Mouse (Mus musculus) forebrain, embryonic 16.5 days (tissue): ENCODE results near the gene Chchd4. TPM values are rescaled to one million over a fixed set of nuclear protein-coding genes. Genes with fewer than 3 reads are reported as not detected.
"Not testable (repeated sequence)": the region's sequence is repeated elsewhere in the genome, so short reads cannot be mapped to it uniquely, and the experiment has no call there.

Experiments
- ATAC-seq: fragments of 200-750 bp; cut with Nextera tagmentation; 2 replicates; pipeline ENCODE4 v1.8.0; 2017; ENCODE audit warnings: mild to moderate bottlenecking, moderate library complexity
- H3K27ac ChIP-seq: fragments of 300-500 bp; sonication (generic); 2 replicates; pipeline ENCODE4 v1.5.1; 2014; ENCODE audit warnings: low read length, control low read depth
- H3K27me3 ChIP-seq: fragments of 300-500 bp; sonication (generic); replicated peaks from 2 replicates; pipeline ENCODE4 v1.6.1; 2014; ENCODE audit warnings: low read length; ENCODE audit not compliant: control insufficient read depth, insufficient read depth
- H3K36me3 ChIP-seq: fragments of 300-500 bp; sonication (generic); 2 replicates; pipeline ENCODE4 v1.6.1; 2014; ENCODE audit not compliant: control insufficient read depth, insufficient read depth
- H3K4me1 ChIP-seq: fragments of 300-500 bp; sonication (generic); replicated peaks from 2 replicates; pipeline ENCODE4 v1.6.1; 2014; ENCODE audit warnings: low read length; ENCODE audit not compliant: control insufficient read depth, insufficient read depth
- H3K4me2 ChIP-seq: fragments of 300-500 bp; sonication (generic); 2 replicates; pipeline ENCODE4 v1.6.1; 2014; ENCODE audit warnings: mild to moderate bottlenecking, low read length, control low read depth
- H3K4me3 ChIP-seq: fragments of 300-500 bp; sonication (generic); replicated peaks from 2 replicates; pipeline ENCODE4 v1.5.1; 2014; ENCODE audit warnings: mild to moderate bottlenecking, low read length, control low read depth
- H3K9ac ChIP-seq: fragments of 300-500 bp; sonication (generic); replicated peaks from 2 replicates; pipeline ENCODE4 v1.6.1; 2014; ENCODE audit warnings: low read depth, low read length, control low read depth
- H3K9me3 ChIP-seq: fragments of 300-500 bp; sonication (generic); 2 replicates; pipeline ENCODE4 v1.6.1; 2016; ENCODE audit warnings: low read length; ENCODE audit not compliant: control insufficient read depth
- WGBS: fragments of 180-500 bp; shearing (Covaris S2); extraction: QIAGEN DNeasy Blood & Tissue Kit; methylation state at CpG from one replicate; pipeline ENCODE4 v1.1.7; 2014; 5-methylcytosine and 5-hydroxymethylcytosine counted together
- polyA plus RNA-seq: library from polyadenylated mRNA; unstranded; fragments of >200 nt; fragmentation: Nextera tagmentation; extraction: Ambion mirVana; gene quantifications from 2 replicates; pipeline ENCODE4 v1.2.1, GENCODE M21; 2015

The Chchd4 gene
- polyA plus RNA-seq, 1 experiment from 2014 or later: 40.4 TPM

DNA sequence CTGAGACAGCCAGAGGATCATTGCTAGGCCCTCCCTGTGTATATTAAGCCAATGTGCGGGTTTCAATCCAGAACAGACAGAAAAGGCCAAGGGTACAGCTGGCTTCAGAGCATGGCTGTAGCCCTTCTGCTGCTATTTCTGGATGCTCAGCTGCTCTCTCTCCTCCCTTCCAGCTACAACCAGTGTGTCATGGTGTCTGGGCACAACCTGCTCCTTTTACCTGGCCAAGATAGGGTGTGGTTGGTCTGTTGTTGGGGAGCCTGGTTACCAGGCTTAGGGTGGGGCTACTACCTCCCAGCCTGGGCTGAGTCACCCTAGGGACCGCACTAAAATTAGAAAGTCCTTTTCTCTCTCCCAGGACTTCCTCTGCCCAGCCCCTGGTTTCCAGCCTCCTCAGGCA, 10.0 kb upstream of the Chchd4 start:
- H3K27ac ChIP-seq: no peak overlapping the region
- ATAC-seq: no peak
- 98% methylated on average over 2 of the region's 2 CpGs for WGBS

DNA sequence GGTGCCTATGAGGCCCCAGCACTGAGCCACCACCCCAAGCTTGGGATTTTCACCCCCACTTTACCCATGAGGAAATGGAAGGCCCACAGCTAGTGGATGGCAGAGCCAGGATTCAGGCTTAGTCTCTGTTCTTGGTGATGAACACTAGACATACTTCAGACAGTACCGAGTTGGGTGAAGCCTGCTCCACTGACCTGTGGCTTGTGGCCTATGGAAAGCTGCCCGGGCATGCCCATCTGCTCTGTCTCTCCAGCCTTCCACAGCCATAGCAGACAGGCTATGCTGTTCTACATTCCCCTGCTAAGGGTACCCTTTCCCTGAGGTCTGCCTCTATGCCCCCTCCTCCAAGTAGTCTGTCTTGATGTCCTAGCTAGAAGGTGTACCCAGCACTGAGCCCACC, 3.2 kb upstream of the Chchd4 start:
- H3K4me2 ChIP-seq: no peak overlapping the region
- no peaks in the 10 kb centered on the region for H3K27me3 ChIP-seq
- ATAC-seq: no peak
- peaks cover 27% of the 10 kb centered on the region for H3K36me3 ChIP-seq
- H3K9ac ChIP-seq: no peak overlapping the region
- 100% methylated on average over 2 of the region's 2 CpGs for WGBS
- no peak overlapping the region for H3K4me3 ChIP-seq
- H3K4me1 ChIP-seq: peaks cover 29% of the 10 kb centered on the region
- no peak overlapping the region for H3K27ac ChIP-seq
- no peaks in the 10 kb centered on the region for H3K9me3 ChIP-seq

More for the DNA sequence above, 10.0 kb upstream of the Chchd4 start:
- H3K9ac ChIP-seq: no peak overlapping the region
- peaks cover 60% of the 10 kb centered on the region for H3K36me3 ChIP-seq
- no peaks in the 10 kb centered on the region for H3K27me3 ChIP-seq
- H3K4me1 ChIP-seq: no peaks in the 10 kb centered on the region
- H3K9me3 ChIP-seq: no peaks in the 10 kb centered on the region
- no peak overlapping the region for H3K4me3 ChIP-seq
- no peak overlapping the region for H3K4me2 ChIP-seq

DNA sequence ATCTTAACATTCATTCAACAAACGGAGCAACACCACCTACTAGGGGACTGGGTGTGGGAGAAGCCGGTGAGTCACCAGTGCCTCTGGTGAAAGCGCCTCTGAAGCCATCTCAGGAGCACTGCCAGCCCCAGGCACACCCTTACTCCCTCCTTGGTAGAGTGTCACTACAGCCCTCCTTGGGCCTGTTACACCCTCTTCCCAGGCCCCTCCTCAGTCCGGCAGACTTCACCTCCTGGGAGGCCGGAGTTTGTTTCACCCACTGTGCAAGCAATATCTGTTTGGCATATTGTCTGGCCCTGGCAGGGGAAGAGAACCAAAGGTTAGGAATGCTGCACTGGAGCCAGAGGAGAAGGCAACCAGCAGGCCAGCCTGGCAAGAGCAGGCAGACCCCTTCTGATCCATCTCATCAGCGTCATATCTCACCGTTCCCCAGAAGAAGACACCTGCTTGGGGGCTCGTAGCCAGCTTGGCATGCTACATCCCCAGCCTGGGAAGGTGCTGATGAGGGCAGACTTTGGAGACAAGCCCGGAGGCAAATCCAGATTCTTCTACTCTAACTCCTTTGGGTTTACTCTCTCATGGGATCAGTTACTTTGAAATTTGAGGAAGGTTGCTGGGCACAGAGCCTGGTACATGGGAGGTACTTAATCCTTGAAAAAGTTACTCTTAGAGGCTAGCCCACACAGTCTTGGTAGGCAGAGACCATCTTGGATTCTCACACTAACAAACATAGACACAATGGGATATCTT, 1.3 kb upstream of the Chchd4 start:
- H3K36me3 ChIP-seq: peaks cover 13% of the 10 kb centered on the region
- no peaks in the 10 kb centered on the region for H3K9me3 ChIP-seq
- no peaks in the 10 kb centered on the region for H3K27me3 ChIP-seq
- H3K27ac ChIP-seq: no peak overlapping the region
- WGBS: 44% methylated on average over 9 of the region's 9 CpGs
- peak overlapping the region; percentile 78 for H3K9ac ChIP-seq
- peak overlapping the region; percentile 94 for H3K4me2 ChIP-seq
- peaks cover 30% of the 10 kb centered on the region for H3K4me1 ChIP-seq
- H3K4me3 ChIP-seq: peak overlapping the region; percentile 92
- ATAC-seq: no peak

DNA sequence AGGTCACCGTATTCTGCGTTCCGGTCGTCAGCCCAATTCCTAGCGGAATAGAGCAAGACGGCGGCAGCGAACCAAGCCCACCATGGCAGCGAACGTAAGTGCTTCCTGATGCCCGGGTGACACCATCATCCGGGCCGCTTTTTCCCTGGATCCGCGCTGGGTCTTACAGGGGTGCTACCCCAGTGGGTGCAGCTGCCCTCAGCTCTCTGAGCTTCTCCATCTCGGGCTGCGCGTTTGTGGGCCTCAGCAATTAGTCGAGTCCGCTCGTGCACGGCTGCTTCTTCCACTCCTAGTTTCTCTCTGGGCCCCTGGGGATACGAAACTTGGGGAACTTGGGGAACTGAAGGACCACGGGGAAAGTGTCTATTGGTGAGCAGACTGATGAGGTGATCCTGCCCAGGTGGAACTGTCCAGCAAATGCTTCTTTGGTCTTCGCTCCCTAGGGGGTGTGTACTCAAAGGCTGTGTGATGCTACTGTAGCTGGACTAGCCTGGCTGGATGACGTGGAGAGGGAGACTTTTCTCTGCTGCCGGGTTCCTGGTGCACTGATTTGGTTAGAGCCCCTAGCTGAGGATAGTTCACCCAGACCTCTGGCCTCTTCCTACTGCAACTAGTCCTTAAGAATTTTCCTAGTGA, 577 bp upstream of the Chchd4 start:
- peaks cover 30% of the 10 kb centered on the region for H3K4me1 ChIP-seq
- peak overlapping the region; percentile 92 for H3K4me3 ChIP-seq
- peak overlapping the region; percentile 94 for H3K4me2 ChIP-seq
- H3K9ac ChIP-seq: peak overlapping the region; percentile 78
- no peaks in the 10 kb centered on the region for H3K27me3 ChIP-seq
- H3K36me3 ChIP-seq: peaks cover 10% of the 10 kb centered on the region
- H3K27ac ChIP-seq: no peak overlapping the region
- no peaks in the 10 kb centered on the region for H3K9me3 ChIP-seq
- peak; percentile 47 for ATAC-seq
- under 1% methylated on average over 27 of the region's 27 CpGs for WGBS

DNA sequence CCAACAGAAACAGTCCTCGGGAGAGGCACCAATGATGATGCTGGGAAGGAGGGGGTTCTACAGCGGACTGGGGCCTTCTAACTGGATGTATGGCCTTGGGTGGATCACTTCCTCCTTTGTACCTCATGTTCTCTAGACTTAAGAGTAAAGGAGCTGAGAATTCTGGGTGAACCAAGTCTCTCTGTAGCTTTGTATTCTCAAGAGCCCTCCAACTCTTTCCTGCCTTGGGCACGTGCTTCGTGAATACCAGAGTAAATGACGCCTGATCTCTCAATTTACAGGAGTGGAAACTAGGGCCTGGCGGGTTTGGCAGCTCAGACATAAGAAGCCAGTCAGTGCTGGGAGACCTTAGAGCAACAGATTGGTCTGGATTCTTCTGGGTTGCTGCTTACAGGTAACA, 1.0 kb downstream of the Chchd4 start:
- Histone ChIP-seq H3K27me3 (no peaks in the 10 kb centered on the region), H3K9ac (peak overlapping the region; percentile 81), H3K27ac (no peak overlapping the region), H3K4me1 (peaks cover 30% of the 10 kb centered on the region), H3K36me3 (no peaks in the 10 kb centered on the region), H3K9me3 (no peaks in the 10 kb centered on the region), H3K4me3 (peak overlapping the region; percentile 92), H3K4me2 (peak overlapping the region; percentile 69)
- WGBS: 26% methylated on average over 6 of the region's 6 CpGs
- ATAC-seq: no peak

DNA sequence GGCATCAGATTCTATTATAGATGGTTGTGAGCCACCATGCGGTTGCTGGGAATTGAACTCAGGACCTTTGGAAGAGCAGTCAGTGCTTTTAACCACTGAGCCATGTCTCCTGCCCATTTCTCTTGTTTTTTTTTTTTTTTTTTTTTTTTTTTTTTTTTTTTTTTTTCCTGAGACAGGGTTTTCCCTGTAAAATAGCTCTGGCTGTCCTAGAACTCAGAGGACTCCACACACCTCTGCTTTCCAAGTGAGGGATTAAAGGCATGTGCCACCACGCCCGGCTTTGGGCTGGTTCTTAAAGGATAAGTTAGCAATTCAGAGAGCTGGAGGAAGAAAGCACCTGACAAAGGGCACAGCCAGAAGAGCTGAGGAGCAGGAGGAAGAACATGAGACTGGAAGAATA, 1.9 kb downstream of the Chchd4 start:
- not testable (repeated sequence) for ATAC-seq, H3K4me3 ChIP-seq, H3K9me3 ChIP-seq, H3K4me2 ChIP-seq, H3K27ac ChIP-seq, H3K9ac ChIP-seq, H3K27me3 ChIP-seq, H3K36me3 ChIP-seq
- 89% methylated on average over 3 of the region's 3 CpGs for WGBS
- H3K4me1 ChIP-seq: peaks cover 30% of the 10 kb centered on the region

DNA sequence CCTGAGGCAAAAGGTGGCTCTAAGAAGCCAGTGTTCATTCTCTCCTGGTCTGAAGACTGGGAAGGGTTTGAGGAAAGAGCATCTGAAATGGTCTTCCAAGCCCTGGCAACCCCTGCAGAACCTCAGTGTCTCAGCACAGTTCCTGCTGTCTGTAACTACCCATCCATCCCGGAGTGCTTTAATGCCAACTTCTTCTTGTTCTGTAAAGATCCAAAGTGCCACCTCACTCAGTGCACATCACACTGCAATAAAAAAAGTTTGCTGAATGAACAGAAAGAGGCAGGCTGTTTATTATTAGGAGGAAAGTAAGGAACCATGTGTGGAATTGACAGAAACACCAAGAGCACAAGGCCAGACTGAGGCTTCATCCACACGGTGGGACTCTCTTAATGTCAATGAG, 2.6 kb downstream of the Chchd4 start:
- Histone ChIP-seq H3K9ac (no peak overlapping the region), H3K9me3 (no peaks in the 10 kb centered on the region), H3K4me1 (peaks cover 29% of the 10 kb centered on the region), H3K4me2 (no peak overlapping the region), H3K36me3 (no peaks in the 10 kb centered on the region), H3K27me3 (no peaks in the 10 kb centered on the region), H3K4me3 (no peak overlapping the region), H3K27ac (no peak overlapping the region)
- 87% methylated on average over 2 of the region's 2 CpGs for WGBS
- ATAC-seq: no peak

DNA sequence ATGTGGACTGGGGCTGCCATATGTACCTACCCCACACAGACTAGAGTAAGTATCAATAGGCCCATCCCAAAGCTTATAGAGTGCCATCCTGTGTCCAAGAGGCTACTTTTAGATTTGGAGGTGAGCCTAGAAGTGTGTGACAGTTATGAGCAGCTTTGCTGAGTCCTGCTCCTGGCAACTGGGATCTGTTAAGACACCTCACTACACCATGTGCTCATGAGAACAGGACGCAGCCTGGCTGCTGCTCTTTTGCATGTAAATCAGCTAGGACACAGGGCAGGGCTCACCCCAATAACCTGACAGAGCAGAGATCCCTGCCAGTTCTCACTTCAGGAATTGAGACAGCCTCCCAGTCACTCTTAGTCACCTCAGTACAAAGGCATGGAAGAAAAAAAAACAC, 6.2 kb downstream of the Chchd4 start:
- no peaks in the 10 kb centered on the region for H3K9me3 ChIP-seq
- no peak overlapping the region for H3K9ac ChIP-seq
- ATAC-seq: no peak
- H3K4me2 ChIP-seq: no peak overlapping the region
- peaks cover 7% of the 10 kb centered on the region for H3K4me1 ChIP-seq
- H3K4me3 ChIP-seq: no peak overlapping the region
- no peaks in the 10 kb centered on the region for H3K27me3 ChIP-seq
- H3K36me3 ChIP-seq: peaks cover 2% of the 10 kb centered on the region; the same call in 1 of the 2 replicates
- 86% methylated on average over 1 of the region's 1 CpGs for WGBS
- H3K27ac ChIP-seq: no peak overlapping the region

DNA sequence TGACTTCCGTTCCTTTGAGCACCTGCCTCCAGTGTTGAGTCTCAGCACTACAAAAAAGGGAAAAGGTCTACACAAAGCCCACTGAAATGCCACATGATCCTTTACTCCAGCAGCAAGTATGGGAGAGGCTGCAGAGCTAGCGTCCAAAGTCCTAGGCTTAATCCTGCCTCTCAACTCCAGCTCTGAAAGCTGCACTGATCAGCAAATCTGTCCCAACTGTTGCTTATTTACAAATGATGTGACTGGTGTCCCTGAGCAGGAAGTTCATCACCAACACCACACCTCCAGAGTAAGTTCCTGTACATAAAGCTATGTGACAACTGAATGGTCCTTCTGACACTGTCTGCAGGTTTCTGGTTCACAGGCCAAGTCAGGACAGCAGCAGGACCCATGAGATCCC, 7.6 kb downstream of the Chchd4 start:
- WGBS: 92% methylated on average over 2 of the region's 2 CpGs
- Histone ChIP-seq H3K4me3 (no peak overlapping the region), H3K27ac (no peak overlapping the region), H3K9ac (no peak overlapping the region), H3K4me2 (no peak overlapping the region), H3K27me3 (no peaks in the 10 kb centered on the region), H3K4me1 (no peaks in the 10 kb centered on the region), H3K9me3 (no peaks in the 10 kb centered on the region), H3K36me3 (peaks cover 2% of the 10 kb centered on the region; the same call in 1 of the 2 replicates)
- ATAC-seq: no peak
